Mouse (Mus musculus) lung, adult 2 months (tissue): ENCODE data around the gene Cd3g.
A peak's percentile ranks its signal among the peaks of the same experiment; 100 is the strongest.

Experiments
- CTCF ChIP-seq: fragments of 200-500 bp; IDR thresholded peaks from 2 replicates; pipeline ENCODE4 v1.5.1; 2011; ENCODE audit warnings: mild to moderate bottlenecking, low read length, control low read depth; ENCODE audit not compliant: insufficient read depth
- POLR2A ChIP-seq: fragments of 200-500 bp; IDR thresholded peaks from 2 replicates; pipeline ENCODE4 v1.6.1; 2011; ENCODE audit warnings: low read depth, mild to moderate bottlenecking, control low read depth, low read length, borderline replicate concordance; ENCODE audit errors: extremely low read depth

DNA sequence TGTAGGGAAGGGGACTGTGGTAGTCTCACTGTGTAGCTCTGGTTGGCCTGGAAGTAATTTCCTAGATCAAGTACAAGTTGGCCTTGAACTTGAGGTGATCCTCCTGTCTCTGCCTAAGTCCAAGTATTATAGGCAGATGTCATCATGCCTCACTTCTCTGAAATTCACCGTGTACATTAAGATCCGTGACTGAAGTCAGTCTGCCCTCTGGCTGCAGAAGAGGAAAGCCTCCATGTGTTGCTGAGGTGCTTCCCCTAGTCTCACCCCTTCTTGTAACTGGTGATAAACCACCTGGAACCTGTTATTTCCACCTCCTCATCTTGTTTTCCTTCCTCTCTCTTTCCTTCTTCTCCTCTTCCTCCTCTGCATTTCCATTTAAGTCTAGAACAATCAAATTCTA, 34.6 kb upstream of the Cd3g start:
- TF ChIP-seq POLR2A (no peak), CTCF (0 out of 2 replicates have a peak, but pooled peaks have one; percentile 12)
